Mouse (Mus musculus): ENCODE results near the gene Zfp787.

DNA sequence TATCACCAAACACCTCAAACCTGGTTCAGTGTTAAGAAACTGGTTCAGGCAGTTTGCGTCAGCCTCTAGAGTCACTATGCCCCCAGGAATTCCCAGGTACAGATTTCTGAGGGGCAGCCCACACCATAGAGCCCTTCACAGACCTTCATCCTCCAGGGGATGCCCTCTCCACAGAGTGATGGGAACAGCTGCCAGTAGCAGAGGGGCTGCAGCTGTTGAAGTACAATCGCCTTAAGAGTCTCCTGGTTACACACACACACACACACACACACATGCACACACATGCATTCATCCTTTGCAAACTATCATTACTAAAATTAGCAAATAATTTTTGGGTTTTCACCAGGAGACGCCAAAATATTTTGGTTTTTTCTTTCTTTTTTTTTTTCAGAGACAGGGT, 3.8 kb upstream of the Zfp787 start:
- TF ChIP-seq CTCF (IDR thresholded peaks at IDR 0.05; ENCODE audit: control insufficient read depth, insufficient read depth, insufficient read length) (no peak), MAX (IDR thresholded peaks at IDR 0.05) (no peak), CEBPB (IDR thresholded peaks at IDR 0.05; ENCODE audit: low read depth) (no peak), MYOD1 (IDR thresholded peaks at IDR 0.05; ENCODE audit: control insufficient read depth, insufficient read length, low read depth) (peak; percentile 80), MYOG (IDR thresholded peaks at IDR 0.05; ENCODE audit: control insufficient read depth, extremely low read depth, insufficient read length) (no peak), USF1 (IDR thresholded peaks at IDR 0.05; ENCODE audit: low read depth) (no peak), FOSL1 (IDR thresholded peaks at IDR 0.05; ENCODE audit: insufficient read depth, low read length, poor library complexity, severe bottlenecking) (no peak)

All from C2C12 (cell line).